Mouse (Mus musculus) hindbrain, embryonic 10.5 days (tissue): ENCODE measurements at regions not wholly inside any gene's neighbourhood (a gene's known extent, or its start where the extent isn't known, plus 50 kb on each side); places are given as distances from the start of the nearest gene placed in this dataset.

ENCODE experiments used
- DNase-seq: peaks from one replicate; pipeline ENCODE4 v3.0.0-alpha.2; 2017; ENCODE audit warnings: low spot score
- H3K27ac ChIP-seq: fragments of 300-500 bp; sonication (generic); 2 replicates; pipeline ENCODE4 v1.5.1; 2016; ENCODE audit warnings: mild to moderate bottlenecking, moderate library complexity
- H3K27me3 ChIP-seq: fragments of 300-500 bp; sonication (generic); 2 replicates; pipeline ENCODE4 v1.6.1; 2016; ENCODE audit warnings: mild to moderate bottlenecking; ENCODE audit not compliant: poor library complexity, insufficient read depth, severe bottlenecking
- H3K36me3 ChIP-seq: fragments of 300-500 bp; sonication (generic); 2 replicates; pipeline ENCODE4 v1.6.1; 2016; ENCODE audit warnings: mild to moderate bottlenecking, moderate library complexity
- H3K4me1 ChIP-seq: fragments of 300-500 bp; sonication (generic); replicated peaks from 2 replicates; pipeline ENCODE4 v1.6.1; 2016; ENCODE audit warnings: mild to moderate bottlenecking
- H3K4me3 ChIP-seq: fragments of 300-500 bp; sonication (generic); 2 replicates; pipeline ENCODE4 v1.5.1; 2016; ENCODE audit warnings: mild to moderate bottlenecking, moderate library complexity
- H3K9me3 ChIP-seq: fragments of 300-500 bp; sonication (generic); 2 replicates; pipeline ENCODE4 v1.6.1; 2016; ENCODE audit warnings: mild to moderate bottlenecking, moderate library complexity
- WGBS: fragments of 180-500 bp; shearing (Covaris S2); methylation state at CpG from one replicate; pipeline ENCODE4 v1.1.7; 2016; 5-methylcytosine and 5-hydroxymethylcytosine counted together

DNA sequence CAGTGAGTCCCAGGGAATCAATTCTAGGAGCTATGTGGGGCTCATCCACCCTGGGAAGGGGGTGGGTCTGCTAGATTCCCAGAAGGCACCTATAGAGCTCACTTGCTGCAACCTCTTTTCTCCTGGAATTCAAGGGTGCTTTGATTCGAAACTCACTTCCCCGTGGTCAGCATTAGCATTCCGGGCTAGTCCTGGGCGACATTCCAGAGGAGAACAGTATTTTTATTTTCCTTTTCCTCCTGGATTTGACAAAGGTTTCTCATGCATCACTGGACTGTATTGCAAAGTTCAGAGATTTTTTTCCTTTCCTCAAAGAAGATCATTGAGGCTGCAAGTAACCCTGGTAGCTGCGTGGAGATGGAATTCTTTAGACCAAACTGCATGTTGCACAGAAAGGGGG, 129.3 kb upstream of the Id4 start:
- Histone ChIP-seq H3K36me3 (no peaks in the 10 kb centered on the region), H3K4me1 (peaks cover 58% of the 10 kb centered on the region), H3K4me3 (no peak overlapping the region), H3K27me3 (no peaks in the 10 kb centered on the region), H3K9me3 (no peaks in the 10 kb centered on the region), H3K27ac (peak overlapping the region; percentile 82)
- 9% methylated on average over 5 of the region's 5 CpGs for WGBS
- no peak for DNase-seq

DNA sequence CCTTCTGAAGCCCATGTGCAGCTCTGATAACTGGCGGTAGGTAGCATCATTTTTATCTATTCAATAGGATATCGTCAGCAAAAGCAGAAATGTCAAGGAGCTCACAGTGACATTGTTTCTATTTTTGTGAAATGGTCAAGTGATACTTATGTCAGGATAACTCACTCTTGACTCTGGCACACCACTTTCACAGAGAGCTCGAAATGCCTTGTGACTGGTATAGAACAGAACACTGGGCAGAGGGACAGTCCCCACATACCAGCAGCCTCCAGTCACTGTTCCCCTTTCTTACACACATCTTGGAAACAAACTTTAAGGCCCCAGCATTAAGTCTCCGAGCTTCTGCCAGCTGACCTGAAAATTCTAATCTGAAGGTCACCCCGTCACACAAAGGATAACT, 115.1 kb upstream of the Id4 start:
- Histone ChIP-seq H3K4me3 (no peak overlapping the region), H3K4me1 (no peaks in the 10 kb centered on the region), H3K36me3 (no peaks in the 10 kb centered on the region), H3K27me3 (no peaks in the 10 kb centered on the region), H3K27ac (no peak overlapping the region), H3K9me3 (no peaks in the 10 kb centered on the region)
- WGBS: 88% methylated on average over 5 of the region's 5 CpGs
- DNase-seq: no peak

DNA sequence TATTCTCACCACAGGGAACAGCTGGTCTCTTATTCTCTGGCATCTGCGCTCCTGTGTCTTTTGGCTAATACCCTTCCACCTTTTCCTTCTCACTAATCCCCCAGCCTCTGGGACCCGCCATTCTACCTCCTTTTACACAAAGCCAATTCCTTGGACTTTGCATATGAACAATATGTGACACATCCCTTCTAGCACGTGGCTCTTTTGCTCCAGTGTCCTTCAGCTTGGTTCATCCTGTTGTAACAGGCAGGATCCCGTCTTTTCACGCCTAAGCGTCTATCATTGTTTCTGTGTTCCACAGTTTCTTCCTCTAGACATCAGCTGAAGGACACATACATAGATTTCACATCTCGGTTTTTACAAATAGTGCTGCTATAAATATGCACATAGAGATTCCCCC, 114.0 kb upstream of the Id4 start:
- no peak for DNase-seq
- 0 out of 2 replicates have a peak, but pooled peaks cover 4% of the 10 kb centered on the region for H3K9me3 ChIP-seq
- WGBS: 86% methylated on average over 7 of the region's 7 CpGs
- no peak overlapping the region for H3K27ac ChIP-seq
- H3K36me3 ChIP-seq: no peaks in the 10 kb centered on the region
- no peak overlapping the region for H3K4me3 ChIP-seq
- H3K4me1 ChIP-seq: no peaks in the 10 kb centered on the region
- no peaks in the 10 kb centered on the region for H3K27me3 ChIP-seq

DNA sequence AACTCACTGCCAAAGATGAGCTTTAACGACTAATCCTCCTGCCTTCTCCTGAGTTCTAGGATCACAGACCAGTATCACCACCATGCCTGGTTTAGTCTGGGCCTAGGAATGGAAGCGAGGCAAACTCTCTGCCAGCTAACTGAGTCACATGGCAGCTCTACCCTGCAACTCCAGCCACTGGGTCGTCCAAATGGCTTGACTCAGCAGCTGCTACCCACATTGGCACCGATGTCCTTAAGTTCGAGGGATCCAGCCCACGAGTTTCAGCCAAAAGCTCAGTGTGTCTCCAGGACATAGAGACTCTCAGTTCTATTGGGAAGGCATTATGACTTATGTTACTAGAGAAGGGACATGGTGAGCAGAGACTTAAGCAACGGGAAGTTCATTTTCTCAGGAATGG, 107.8 kb upstream of the Id4 start:
- peaks cover 37% of the 10 kb centered on the region for H3K4me1 ChIP-seq
- no peaks in the 10 kb centered on the region for H3K36me3 ChIP-seq
- H3K4me3 ChIP-seq: no peak overlapping the region
- H3K9me3 ChIP-seq: 0 out of 2 replicates have a peak, but pooled peaks cover 4% of the 10 kb centered on the region
- WGBS: 62% methylated on average over 7 of the region's 7 CpGs
- no peak for DNase-seq
- 0 out of 2 replicates have a peak, but pooled peaks cover 4% of the 10 kb centered on the region for H3K27me3 ChIP-seq
- H3K27ac ChIP-seq: peak overlapping the region; percentile 85

DNA sequence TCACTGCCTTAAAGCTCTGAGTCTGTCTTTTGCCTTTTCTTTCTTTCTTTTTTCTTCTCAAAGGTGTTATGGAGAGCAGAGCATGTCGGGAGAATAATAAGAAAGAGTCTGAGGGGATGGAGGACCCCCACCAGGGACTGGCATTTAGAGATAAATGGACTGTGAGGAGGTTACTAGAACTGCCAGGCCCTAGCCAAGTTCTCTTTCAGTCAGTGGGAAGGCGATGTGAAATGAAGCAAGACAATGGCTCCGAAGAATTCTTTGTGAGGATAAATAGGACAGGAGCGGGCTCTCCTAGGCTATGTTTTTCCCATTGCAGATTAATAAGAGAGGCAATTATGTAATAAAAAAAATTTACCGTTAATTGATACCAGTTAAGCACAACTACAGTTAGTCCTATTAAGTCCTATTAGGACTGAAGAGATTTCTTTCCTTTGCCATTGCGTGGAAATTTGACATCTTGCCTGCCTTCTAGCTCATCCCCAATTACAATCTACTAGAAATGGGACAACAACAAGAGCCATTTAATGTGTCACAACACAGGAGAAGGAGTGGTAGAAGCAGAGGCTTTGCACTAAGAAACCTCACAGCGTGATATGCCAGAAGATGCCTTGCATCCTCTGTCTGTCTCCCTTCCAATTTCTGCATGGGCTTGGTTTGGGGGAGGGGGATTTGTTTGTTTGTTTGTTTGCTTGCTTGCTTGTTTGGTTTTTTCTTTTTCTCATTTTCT, 107.2 kb upstream of the Id4 start:
- peaks cover 43% of the 10 kb centered on the region for H3K4me1 ChIP-seq
- peak overlapping the region; percentile 85 for H3K27ac ChIP-seq
- no peaks in the 10 kb centered on the region for H3K36me3 ChIP-seq
- WGBS: 44% methylated on average over 7 of the region's 7 CpGs
- H3K4me3 ChIP-seq: no peak overlapping the region
- DNase-seq: no peak
- 0 out of 2 replicates have a peak, but pooled peaks cover 4% of the 10 kb centered on the region for H3K9me3 ChIP-seq
- 0 out of 2 replicates have a peak, but pooled peaks cover 4% of the 10 kb centered on the region for H3K27me3 ChIP-seq

DNA sequence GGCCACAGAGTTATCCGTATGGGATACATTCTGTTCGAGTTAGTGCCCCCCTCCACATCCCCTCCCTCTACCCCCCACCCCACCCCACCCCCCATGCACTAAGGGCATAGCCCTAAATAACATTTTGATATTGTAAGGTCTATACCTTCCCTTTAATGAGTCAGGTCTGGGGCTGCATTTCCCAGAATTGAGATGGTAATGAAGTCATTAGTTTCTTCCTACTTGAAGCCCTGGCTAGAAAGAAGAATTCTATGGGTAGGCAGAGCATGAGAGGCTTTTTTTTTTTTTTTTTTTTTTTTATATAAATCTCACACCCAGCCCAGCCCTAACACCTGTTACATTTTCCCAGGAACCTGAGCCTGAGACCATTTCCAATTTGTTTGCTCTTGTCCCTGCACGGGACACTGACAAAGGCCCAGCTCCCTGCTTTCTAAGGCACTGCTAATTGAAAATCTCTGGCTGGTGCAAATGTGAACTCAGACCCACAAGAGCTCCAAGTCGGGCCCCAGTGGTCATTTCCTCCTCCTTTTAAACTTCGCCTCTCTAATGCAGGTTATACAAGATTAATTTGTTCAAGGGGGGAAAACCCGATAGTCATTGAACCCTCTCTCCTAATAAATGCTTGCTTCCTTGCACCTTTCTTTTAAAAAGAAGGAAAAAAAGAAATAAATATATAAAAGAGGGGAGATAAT, 106.5 kb upstream of the Id4 start:
- Histone ChIP-seq H3K36me3 (no peaks in the 10 kb centered on the region), H3K27me3 (0 out of 2 replicates have a peak, but pooled peaks cover 4% of the 10 kb centered on the region), H3K9me3 (0 out of 2 replicates have a peak, but pooled peaks cover 4% of the 10 kb centered on the region), H3K4me1 (peaks cover 50% of the 10 kb centered on the region), H3K4me3 (no peak overlapping the region), H3K27ac (peak overlapping the region; percentile 85)
- DNase-seq: peak; percentile 19
- 24% methylated on average over 6 of the region's 6 CpGs for WGBS

DNA sequence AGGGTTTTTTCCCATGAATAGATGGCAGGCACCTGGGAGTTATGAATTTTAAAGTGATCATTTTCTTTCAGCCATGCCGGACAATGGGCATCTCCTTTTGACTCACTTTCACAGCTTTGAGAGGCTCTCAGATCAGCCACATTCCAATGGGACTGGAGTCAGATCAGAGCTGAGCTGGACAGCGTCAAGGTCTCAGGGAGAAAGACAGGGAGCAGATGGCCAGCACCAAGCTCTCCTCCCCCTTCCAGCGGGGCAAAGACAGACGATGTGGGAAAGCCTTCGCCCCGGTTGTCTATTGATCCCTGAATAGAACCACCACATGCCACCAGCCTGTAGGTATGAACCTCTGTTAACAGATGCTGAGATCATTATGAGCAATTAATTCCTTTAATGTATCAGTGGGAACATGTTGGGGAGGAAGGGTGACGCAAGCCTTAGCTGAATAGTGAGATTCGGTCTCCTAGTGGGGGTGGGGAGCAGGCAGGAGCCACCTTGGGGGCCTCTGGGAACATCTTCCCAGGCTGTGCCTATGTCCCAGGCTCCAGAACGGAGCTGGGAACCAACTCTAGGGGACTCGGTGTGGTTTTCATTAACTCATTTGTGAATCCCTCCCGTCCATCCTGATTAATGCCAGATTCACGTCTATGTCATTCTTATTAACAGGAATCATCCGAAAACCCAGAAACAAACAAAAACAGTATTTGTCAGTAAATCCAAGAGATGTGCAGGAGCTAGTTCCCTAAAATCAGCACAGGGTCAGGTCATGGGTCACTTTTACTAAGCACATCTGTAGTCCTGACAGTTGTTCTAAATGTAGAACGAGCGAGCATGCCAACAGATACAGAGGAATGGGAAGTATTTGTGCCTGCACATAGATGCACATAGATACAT, 101.8 kb upstream of the Id4 start:
- Histone ChIP-seq H3K27me3 (0 out of 2 replicates have a peak, but pooled peaks cover 4% of the 10 kb centered on the region), H3K4me3 (peak overlapping the region; percentile 36), H3K27ac (peak overlapping the region; percentile 83), H3K9me3 (no peaks in the 10 kb centered on the region), H3K4me1 (peaks cover 60% of the 10 kb centered on the region), H3K36me3 (no peaks in the 10 kb centered on the region)
- 19% methylated on average over 15 of the region's 15 CpGs for WGBS
- peak; percentile 76 for DNase-seq

DNA sequence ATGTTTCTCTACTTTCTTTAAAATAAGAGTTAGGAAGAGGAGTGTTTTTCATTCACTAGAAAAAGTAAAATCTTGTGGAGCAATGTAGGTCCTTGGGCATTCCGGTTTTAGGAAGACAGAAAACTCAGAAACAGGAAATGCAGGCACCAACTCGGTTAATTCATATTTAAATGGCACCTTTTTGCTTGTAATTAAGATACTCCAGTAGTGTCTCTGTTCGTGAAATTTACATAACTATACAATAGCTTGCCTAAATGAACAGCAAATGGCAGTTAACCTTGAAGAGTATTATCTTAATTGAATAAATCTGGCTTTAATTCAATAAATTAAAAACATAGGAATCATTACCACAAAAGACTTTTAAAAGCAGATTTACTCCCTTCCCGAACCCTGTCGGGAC, 100.9 kb upstream of the Id4 start:
- no peak for DNase-seq
- Histone ChIP-seq H3K4me3 (no peak overlapping the region), H3K27me3 (0 out of 2 replicates have a peak, but pooled peaks cover 4% of the 10 kb centered on the region), H3K9me3 (no peaks in the 10 kb centered on the region), H3K4me1 (peaks cover 51% of the 10 kb centered on the region), H3K27ac (peak overlapping the region; percentile 83), H3K36me3 (no peaks in the 10 kb centered on the region)
- WGBS: 54% methylated on average over 5 of the region's 5 CpGs

DNA sequence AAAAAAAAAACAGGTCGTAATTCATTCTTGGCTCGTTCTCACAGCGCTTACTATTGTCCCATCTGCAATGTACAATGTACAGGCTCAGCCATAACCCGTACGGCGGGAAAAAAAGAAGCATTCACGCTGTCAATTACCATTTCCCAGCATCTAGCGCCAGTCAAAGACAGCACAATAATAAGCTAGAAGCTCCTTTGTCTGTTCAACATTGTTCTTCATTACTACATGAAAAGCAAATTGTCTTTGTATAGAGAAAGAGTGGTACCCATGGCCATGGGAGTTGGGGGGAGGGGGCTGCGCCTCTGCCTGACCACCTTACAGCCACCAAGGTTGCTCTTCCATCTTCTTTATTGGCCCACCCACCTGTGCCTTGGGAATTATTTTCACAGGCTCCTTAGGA, 99.7 kb upstream of the Id4 start:
- Histone ChIP-seq H3K27ac (peak overlapping the region; percentile 74), H3K9me3 (no peaks in the 10 kb centered on the region), H3K4me1 (peaks cover 44% of the 10 kb centered on the region), H3K36me3 (no peaks in the 10 kb centered on the region), H3K4me3 (no peak overlapping the region), H3K27me3 (no peaks in the 10 kb centered on the region)
- WGBS: 35% methylated on average over 9 of the region's 9 CpGs
- DNase-seq: peak; percentile 55

DNA sequence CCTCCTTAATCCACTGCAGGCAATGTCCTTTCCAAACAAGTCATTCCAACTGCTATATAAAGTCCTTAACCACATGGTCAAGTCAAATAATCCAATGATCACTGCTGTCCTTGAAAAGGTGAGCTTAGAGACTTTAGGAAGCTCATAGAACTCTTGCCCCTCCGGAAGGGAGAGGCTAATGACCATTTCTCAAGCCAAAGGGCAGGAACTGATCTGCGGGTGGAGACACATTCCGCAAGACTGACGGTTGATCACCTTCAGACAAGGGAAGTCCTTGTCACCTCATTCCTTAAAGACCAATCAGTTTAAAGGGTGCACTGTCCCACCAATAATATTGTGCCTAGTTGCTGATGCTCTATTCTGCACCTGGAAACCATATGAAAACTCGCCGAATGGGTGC, 96.4 kb upstream of the Id4 start:
- no peak for DNase-seq
- H3K9me3 ChIP-seq: no peaks in the 10 kb centered on the region
- no peak overlapping the region for H3K4me3 ChIP-seq
- peaks cover 38% of the 10 kb centered on the region for H3K4me1 ChIP-seq
- H3K27ac ChIP-seq: no peak overlapping the region
- WGBS: 91% methylated on average over 6 of the region's 6 CpGs
- H3K27me3 ChIP-seq: no peaks in the 10 kb centered on the region
- no peaks in the 10 kb centered on the region for H3K36me3 ChIP-seq

DNA sequence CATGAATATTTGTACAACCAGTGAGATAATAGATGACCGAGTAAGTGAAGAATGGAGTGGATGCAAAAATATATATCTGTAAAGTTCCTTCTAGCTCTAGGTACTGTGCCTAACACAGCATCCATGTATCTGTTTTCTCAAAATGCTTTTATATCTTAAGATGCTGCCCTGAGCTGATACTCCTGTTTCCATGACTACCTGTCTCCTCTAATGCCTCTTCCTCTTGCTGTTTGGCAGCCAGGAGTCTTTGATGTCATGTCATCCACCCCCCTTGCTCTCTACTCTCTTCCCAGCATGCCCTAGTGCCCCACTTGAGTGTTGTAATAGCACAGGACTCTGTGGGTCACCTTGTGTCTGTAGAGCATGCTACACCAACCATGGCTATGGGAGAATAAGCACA, 95.2 kb upstream of the Id4 start:
- Histone ChIP-seq H3K4me1 (peaks cover 33% of the 10 kb centered on the region), H3K27ac (no peak overlapping the region), H3K9me3 (no peaks in the 10 kb centered on the region), H3K27me3 (no peaks in the 10 kb centered on the region), H3K36me3 (no peaks in the 10 kb centered on the region), H3K4me3 (no peak overlapping the region)
- 89% methylated on average over 1 of the region's 1 CpGs for WGBS
- no peak for DNase-seq

DNA sequence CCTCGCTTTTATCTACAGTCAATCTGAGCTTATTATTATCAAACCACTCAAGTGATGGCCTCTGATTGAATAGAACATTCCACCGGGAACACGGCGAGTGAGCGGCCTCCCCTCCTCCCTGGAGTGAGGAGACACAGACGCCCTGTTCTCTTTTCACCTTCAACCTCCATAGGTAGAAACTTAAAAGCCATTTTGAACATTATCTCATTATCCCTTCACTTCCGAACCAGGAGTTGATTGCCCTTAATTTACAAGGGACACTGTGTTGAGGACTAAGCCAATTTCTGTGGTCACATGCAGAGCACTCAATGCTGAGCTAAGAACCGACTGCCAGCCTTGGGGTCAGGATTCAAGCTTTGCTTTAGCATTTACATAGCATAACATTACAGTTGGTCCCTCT, 93.1 kb upstream of the Id4 start:
- H3K36me3 ChIP-seq: no peaks in the 10 kb centered on the region
- no peaks in the 10 kb centered on the region for H3K9me3 ChIP-seq
- DNase-seq: no peak
- no peak overlapping the region for H3K27ac ChIP-seq
- WGBS: 48% methylated on average over 8 of the region's 8 CpGs
- H3K27me3 ChIP-seq: no peaks in the 10 kb centered on the region; the same call in 1 of the 2 replicates
- peaks cover 44% of the 10 kb centered on the region for H3K4me1 ChIP-seq
- no peak overlapping the region for H3K4me3 ChIP-seq
